Mouse (Mus musculus) hindbrain, embryonic 16.5 days (tissue): ENCODE results near the gene Morc1. TPM values are rescaled to one million over a fixed set of nuclear protein-coding genes. Genes with fewer than 3 reads are reported as not detected.

Source experiments
- ATAC-seq: fragments of 200-750 bp; cut with Nextera tagmentation; 2 replicates; pipeline ENCODE4 v1.8.0; 2017; ENCODE audit warnings: moderate TSS enrichment, moderate library complexity
- H3K27ac ChIP-seq: fragments of 300-500 bp; sonication (generic); 2 replicates; pipeline ENCODE4 v1.5.1; 2014; ENCODE audit warnings: low read depth, mild to moderate bottlenecking, control low read depth, low read length, moderate library complexity
- H3K27me3 ChIP-seq: fragments of 300-500 bp; sonication (generic); replicated peaks from 2 replicates; pipeline ENCODE4 v1.6.1; 2014; ENCODE audit warnings: low read length; ENCODE audit not compliant: control insufficient read depth, insufficient read depth
- H3K36me3 ChIP-seq: fragments of 300-500 bp; sonication (generic); 2 replicates; pipeline ENCODE4 v1.6.1; 2014; ENCODE audit warnings: mild to moderate bottlenecking, low read length, moderate library complexity, mixed read lengths; ENCODE audit not compliant: control insufficient read depth, insufficient read depth
- H3K4me1 ChIP-seq: fragments of 300-500 bp; sonication (generic); 2 replicates; pipeline ENCODE4 v1.6.1; 2014; ENCODE audit warnings: low read depth, low read length; ENCODE audit not compliant: control insufficient read depth, insufficient read depth
- H3K4me2 ChIP-seq: fragments of 300-500 bp; sonication (generic); 2 replicates; pipeline ENCODE4 v1.6.1; 2014; ENCODE audit warnings: mild to moderate bottlenecking, low read length, control low read depth, moderate library complexity
- H3K4me3 ChIP-seq: fragments of 300-500 bp; sonication (generic); 2 replicates; pipeline ENCODE4 v1.5.1; 2014; ENCODE audit warnings: mild to moderate bottlenecking, low read length, control low read depth, moderate library complexity
- H3K9ac ChIP-seq: fragments of 300-500 bp; sonication (generic); 2 replicates; pipeline ENCODE4 v1.6.1; 2014; ENCODE audit warnings: low read depth, mild to moderate bottlenecking, control low read depth, low read length, moderate library complexity
- H3K9me3 ChIP-seq: fragments of 300-500 bp; sonication (generic); 2 replicates; pipeline ENCODE4 v1.6.1; 2014; ENCODE audit warnings: mild to moderate bottlenecking, low read length, moderate library complexity; ENCODE audit not compliant: control insufficient read depth
- WGBS: fragments of 180-500 bp; shearing (Covaris S2); extraction: QIAGEN DNeasy Blood & Tissue Kit; methylation state at CpG from one replicate; pipeline ENCODE4 v1.1.7; 2014; 5-methylcytosine and 5-hydroxymethylcytosine counted together
- polyA plus RNA-seq: library from polyadenylated mRNA; unstranded; fragments of >200 nt; fragmentation: Nextera tagmentation; extraction: Ambion mirVana; gene quantifications from 2 replicates; pipeline ENCODE4 v1.2.1, GENCODE M21; 2015

Morc1 gene
- polyA plus RNA-seq: 0.14 and 0.17 TPM in 2 replicates

DNA sequence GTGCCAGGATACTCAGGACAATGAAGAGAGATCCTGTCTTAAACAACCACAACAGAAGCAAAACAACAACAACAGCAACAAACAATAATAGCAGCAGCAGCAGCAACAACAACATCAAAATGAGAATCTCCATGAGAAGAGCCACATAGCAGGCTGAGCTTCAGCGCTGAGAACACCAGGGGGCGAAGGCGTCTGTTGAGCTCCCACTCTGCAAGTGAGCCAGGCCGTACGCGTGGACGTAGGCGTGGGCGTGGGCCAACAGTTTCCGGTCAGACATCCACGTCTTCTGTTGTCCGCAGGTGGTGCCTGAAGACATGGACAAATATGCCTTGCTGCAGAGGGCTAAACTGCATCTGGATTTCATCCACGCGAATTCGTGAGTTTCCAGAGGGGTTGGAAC, at the start of gene Morc1:
Gene Morc1 (plus strand): TSS at position 211 of the 400 bp plus-strand sequence.
- H3K27me3 ChIP-seq: no peaks in the 10 kb centered on the region
- H3K4me3 ChIP-seq: no peak within 1 kb of the TSS
- no peaks in the 10 kb centered on the region for H3K36me3 ChIP-seq
- no peak within 1 kb of the TSS for H3K4me2 ChIP-seq
- H3K4me1 ChIP-seq: no peaks in the 10 kb centered on the region
- WGBS: 93% methylated on average over 15 of the region's 15 CpGs
- H3K27ac ChIP-seq: no peak within 1 kb of the TSS
- no peaks in the 10 kb centered on the region for H3K9me3 ChIP-seq
- ATAC-seq: no peak
- no peak within 1 kb of the TSS for H3K9ac ChIP-seq

DNA sequence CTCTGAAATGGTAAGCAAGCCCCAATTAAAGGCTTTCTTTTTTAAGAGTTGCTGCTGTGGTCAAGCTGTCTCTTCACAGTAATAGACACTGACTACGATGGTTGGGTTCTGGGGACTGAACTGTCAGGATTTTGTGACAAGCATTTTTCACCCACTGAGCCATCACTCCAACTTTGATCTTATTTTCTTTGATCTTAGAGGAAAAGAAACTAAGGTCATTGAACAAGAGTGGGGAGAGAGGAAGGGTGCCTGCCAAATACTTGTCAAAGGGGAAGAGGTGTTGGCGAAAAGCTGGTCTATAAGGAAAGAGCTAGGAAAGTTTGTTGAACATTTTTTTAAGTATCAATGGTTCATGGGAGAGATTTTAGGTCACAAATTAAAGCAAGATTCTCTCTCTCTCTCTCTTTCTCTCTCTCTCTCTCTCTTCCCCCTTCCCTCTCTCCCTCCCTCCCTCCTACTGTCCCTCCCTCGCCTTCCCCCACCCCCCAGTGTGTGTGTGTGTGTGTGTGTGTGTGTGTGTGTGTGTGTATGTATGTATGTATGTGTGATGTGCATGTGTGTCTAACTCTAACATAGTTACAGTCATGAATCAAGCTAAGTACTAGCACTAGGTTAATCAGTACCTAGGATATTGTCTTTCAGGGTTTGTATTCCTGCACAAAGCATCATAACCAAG, 47.3 kb upstream of the Morc1 start:
- Histone ChIP-seq H3K27me3 (no peaks in the 10 kb centered on the region), H3K36me3 (no peaks in the 10 kb centered on the region), H3K27ac (no peak overlapping the region), H3K9ac (no peak overlapping the region), H3K4me2 (no peak overlapping the region), H3K4me3 (no peak overlapping the region), H3K9me3 (no peaks in the 10 kb centered on the region), H3K4me1 (no peaks in the 10 kb centered on the region)
- ATAC-seq: no peak
- WGBS: 86% methylated on average over 3 of the region's 3 CpGs

DNA sequence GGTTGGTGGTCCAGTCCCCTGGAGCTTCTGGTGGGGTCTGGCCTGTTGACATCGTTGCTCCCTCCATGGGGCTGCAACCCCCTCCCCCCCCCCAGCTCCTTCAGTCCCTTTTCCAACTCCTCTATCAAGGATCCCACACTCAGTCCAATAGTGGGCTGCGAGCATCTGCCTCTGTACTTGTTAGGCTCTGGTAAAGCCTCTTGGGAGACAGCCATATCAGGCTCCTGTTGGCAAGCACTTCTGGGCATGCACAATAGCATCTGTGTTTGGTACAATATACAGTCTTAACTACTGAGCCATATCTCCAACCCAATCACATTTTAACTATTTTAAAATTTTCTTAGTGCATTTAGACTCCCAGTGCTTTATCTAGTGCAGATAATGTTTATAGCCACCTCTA, 44.1 kb upstream of the Morc1 start:
- WGBS: 82% methylated on average over 2 of the region's 2 CpGs
- no peak for ATAC-seq

DNA sequence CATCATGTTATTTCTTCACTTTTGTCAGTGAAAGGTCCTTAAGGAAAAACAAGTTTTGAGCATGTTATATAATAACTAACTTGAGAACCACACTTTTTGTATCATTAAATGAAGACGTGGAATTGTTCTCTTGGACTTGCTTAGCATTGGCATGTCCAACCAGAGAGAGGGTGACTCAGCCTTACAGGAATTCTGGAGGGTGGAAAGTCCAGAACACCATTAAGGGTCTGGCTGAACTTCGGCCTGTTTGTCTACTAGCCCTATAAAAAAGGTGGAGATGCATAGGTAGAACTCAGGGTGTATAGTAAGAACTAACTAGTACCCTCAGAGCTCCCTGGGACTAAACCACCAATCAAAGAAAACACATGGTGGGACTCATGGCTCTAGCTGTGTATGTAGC, 35.8 kb upstream of the Morc1 start:
- Histone ChIP-seq H3K4me3 (no peak overlapping the region), H3K4me1 (no peaks in the 10 kb centered on the region), H3K36me3 (no peaks in the 10 kb centered on the region), H3K27ac (no peak overlapping the region), H3K27me3 (no peaks in the 10 kb centered on the region), H3K4me2 (no peak overlapping the region), H3K9me3 (no peaks in the 10 kb centered on the region), H3K9ac (no peak overlapping the region)
- ATAC-seq: no peak
- 94% methylated on average over 2 of the region's 2 CpGs for WGBS

More for the DNA sequence above, 44.1 kb upstream of the Morc1 start:
- Histone ChIP-seq H3K4me2 (no peak overlapping the region), H3K9me3 (no peaks in the 10 kb centered on the region), H3K4me3 (no peak overlapping the region), H3K27ac (no peak overlapping the region), H3K4me1 (no peaks in the 10 kb centered on the region), H3K36me3 (no peaks in the 10 kb centered on the region), H3K9ac (no peak overlapping the region), H3K27me3 (no peaks in the 10 kb centered on the region)

DNA sequence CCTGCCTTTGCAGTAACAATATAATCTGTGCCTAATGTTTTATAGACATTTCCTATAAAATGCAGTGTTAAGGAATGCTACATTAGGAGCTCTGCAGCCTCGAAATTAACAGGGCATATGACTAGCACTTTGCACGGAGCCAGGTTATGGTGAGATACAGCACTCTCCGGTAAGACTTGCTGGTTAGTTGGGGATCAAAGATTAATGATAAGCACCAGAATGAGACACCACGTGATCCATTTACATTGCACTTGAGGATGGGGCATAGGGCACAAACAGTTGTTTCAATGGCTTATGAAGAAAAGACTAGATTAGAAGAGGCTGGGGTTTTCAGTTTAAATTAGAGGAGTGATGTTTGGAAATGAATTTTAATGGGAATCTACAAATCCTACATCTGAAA, 28.1 kb upstream of the Morc1 start:
- Histone ChIP-seq H3K9me3 (no peaks in the 10 kb centered on the region), H3K36me3 (no peaks in the 10 kb centered on the region), H3K27ac (no peak overlapping the region), H3K9ac (no peak overlapping the region), H3K4me1 (no peaks in the 10 kb centered on the region), H3K4me2 (no peak overlapping the region), H3K27me3 (no peaks in the 10 kb centered on the region), H3K4me3 (no peak overlapping the region)
- 82% methylated on average over 4 of the region's 4 CpGs for WGBS
- no peak for ATAC-seq

DNA sequence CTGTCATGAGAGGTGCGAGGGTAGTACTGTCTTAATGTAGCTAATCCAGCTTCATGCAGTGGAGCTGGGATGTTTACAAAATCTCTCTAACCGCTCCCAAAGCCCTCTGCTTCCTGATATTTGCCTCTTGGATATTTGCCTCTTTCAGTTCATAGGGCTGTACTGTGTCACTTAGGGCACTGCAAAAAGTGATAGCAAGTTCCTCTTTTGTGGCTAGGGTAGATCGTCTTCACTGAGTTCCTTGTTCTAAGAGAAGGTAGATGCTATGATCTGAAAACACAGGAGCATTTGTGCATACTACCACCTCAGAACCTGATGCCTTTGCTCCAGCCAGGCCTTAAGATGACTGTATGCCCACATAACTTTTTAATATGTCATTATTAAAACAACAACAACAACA, 27.6 kb upstream of the Morc1 start:
- Histone ChIP-seq H3K4me1 (no peaks in the 10 kb centered on the region), H3K36me3 (no peaks in the 10 kb centered on the region), H3K4me3 (no peak overlapping the region), H3K27me3 (no peaks in the 10 kb centered on the region), H3K4me2 (no peak overlapping the region), H3K9me3 (no peaks in the 10 kb centered on the region), H3K9ac (no peak overlapping the region), H3K27ac (no peak overlapping the region)
- 92% methylated on average over 3 of the region's 3 CpGs for WGBS
- ATAC-seq: no peak

DNA sequence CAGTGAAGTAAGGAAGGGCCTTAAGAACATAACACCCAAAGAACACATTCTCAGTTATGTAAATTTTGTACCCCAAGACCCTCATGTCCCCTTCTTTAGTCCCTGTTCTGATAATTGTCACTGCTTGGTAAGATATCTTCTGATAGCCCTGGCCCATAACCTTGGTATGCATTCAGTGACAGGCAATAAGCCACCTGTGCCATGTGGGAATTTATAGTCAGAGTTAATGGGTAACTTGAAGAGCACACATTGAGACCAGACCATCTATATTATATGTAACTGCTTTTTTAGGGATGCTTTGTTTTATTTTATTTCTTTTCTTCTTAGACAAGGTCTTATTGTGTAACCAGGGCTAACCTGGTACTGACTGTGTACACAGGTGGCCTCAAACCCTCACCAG, 27.0 kb upstream of the Morc1 start:
- ATAC-seq: no peak
- Histone ChIP-seq H3K9me3 (no peaks in the 10 kb centered on the region), H3K27me3 (no peaks in the 10 kb centered on the region), H3K4me2 (no peak overlapping the region), H3K9ac (no peak overlapping the region), H3K4me3 (no peak overlapping the region), H3K4me1 (no peaks in the 10 kb centered on the region), H3K27ac (no peak overlapping the region), H3K36me3 (no peaks in the 10 kb centered on the region)

DNA sequence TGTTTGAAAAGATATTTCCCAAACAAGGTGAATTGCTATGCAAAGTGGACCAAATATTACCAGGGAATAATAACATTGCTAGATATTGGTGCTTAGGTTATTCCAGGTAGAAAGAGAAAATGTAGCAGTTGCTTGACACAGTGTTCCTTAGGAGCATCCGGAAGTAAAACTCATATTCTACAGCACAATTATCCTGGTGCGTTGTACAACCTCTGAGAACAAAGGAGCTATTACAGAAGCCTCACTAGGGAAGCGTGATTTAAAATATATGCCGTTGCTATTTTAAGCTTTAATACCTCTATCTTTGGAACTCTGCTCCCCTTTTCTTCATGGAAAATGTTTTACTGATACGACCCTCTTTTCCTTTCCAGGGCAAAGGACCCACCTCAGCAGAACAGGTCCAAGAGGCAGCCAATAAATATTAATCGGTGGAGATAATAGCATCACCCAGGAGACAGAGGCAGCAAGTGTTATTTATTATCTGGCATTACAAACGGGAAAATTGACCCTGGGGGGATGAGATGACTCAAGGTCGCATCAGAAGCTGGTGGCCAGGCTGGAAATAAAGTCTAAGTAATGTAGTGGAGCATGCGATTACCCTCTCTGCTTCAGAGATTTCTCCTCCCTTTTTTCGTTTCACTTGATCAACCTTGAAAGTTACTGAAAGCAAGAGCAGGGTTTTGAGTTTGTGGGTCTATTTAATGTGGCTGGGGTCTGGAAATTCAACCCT, 25.2 kb upstream of the Morc1 start:
- H3K9me3 ChIP-seq: no peaks in the 10 kb centered on the region
- H3K27ac ChIP-seq: no peak overlapping the region
- 44% methylated on average over 10 of the region's 10 CpGs for WGBS
- no peaks in the 10 kb centered on the region for H3K4me1 ChIP-seq
- H3K27me3 ChIP-seq: no peaks in the 10 kb centered on the region
- no peak overlapping the region for H3K9ac ChIP-seq
- H3K4me3 ChIP-seq: no peak overlapping the region
- no peaks in the 10 kb centered on the region for H3K36me3 ChIP-seq
- H3K4me2 ChIP-seq: no peak overlapping the region
- ATAC-seq: no peak

DNA sequence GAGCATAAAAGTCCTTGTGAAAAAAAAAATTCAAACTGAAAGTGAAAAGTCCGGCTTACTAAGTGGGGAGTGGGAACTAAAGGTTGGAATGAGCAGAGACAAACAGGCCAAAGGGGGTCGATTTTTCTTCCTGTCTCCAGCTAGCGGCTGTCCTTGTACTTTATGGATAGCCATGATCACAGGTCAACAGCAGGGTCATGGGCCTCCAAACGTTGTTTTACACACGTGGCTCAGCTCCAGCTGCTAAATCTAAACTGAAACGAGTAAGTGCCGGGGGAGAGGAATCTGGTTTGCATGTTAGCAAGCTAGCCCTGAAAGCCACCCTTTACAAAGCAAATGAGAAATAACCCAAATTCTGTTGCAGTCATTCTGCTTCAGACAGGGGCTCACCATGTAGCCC, 21.5 kb upstream of the Morc1 start:
- Histone ChIP-seq H3K4me3 (no peak overlapping the region), H3K9ac (no peak overlapping the region), H3K27ac (no peak overlapping the region), H3K9me3 (no peaks in the 10 kb centered on the region), H3K4me1 (no peaks in the 10 kb centered on the region), H3K27me3 (no peaks in the 10 kb centered on the region), H3K4me2 (no peak overlapping the region), H3K36me3 (no peaks in the 10 kb centered on the region)
- ATAC-seq: no peak
- 77% methylated on average over 7 of the region's 7 CpGs for WGBS
